Mouse (Mus musculus) liver, adult 2 months (tissue): ENCODE results near the gene Cfap157.

Experiments used
- CTCF ChIP-seq: fragments of 200-500 bp; IDR thresholded peaks from 2 replicates; pipeline ENCODE4 v1.5.1; 2011; ENCODE audit warnings: low read depth, low read length, control low read depth
- POLR2A ChIP-seq: fragments of 200-500 bp; IDR thresholded peaks from 2 replicates; pipeline ENCODE4 v1.6.1; 2011; ENCODE audit warnings: low read length, control low read depth; ENCODE audit not compliant: insufficient read depth; ENCODE audit errors: extremely low read depth

- TF ChIP-seq CTCF (no peak), POLR2A (no peak)
These were observed 11.5 kb downstream of the Cfap157 start for GRCm38 (mm10) chr2:32772626-32773279.
